Mouse (Mus musculus) spleen, adult 10 weeks (tissue): ENCODE results near the gene Tmem159. TPM values are rescaled to one million over a fixed set of nuclear protein-coding genes. Genes with fewer than 3 reads are reported as not detected.

Experiments used
- polyA plus RNA-seq: library from polyadenylated mRNA; stranded (reverse); fragments of 350-450 nt; fragmentation: Illumina TruSeq; extraction: RNeasy Lipid Tissue Mini Kit (QIAGEN cat#74804); gene quantifications from one replicate; pipeline ENCODE4 v1.2.3, GENCODE M21; 2015; ENCODE audit warnings: low replicate concordance; ENCODE audit not compliant: insufficient read depth

Tmem159 gene
- 9.3 TPM for polyA plus RNA-seq

GRCm38 (mm10) chr7:120102164-120102972, at the start of gene Tmem159:
Tmem159 (plus strand) TSS chr7:120102353.

GRCm38 (mm10) chr7:120095180-120095579, 7.0 kb upstream of the Tmem159 start, which contains the start of gene Dnah3:
Dnah3 (minus strand) TSS chr7:120095280.

GRCm38 (mm10) chr7:120145191-120145590, 43.0 kb downstream of the Tmem159 start, which contains the start of gene Zp2:
Zp2 (minus strand) TSS chr7:120145291.

Other genes with a start within 250 kb of the Tmem159 start
- gene Lyrm1, start 206.5 kb upstream of the Tmem159 start, polyA plus RNA-seq, result 6.6 TPM
- 10.8 TPM for gene Dcun1d3, start 206.1 kb upstream of the Tmem159 start, polyA plus RNA-seq
- not detected for gene Dnah3, start 7.1 kb upstream of the Tmem159 start, polyA plus RNA-seq
- gene Zp2, start 42.9 kb downstream of the Tmem159 start, polyA plus RNA-seq, result not detected
- not detected for gene Anks4b, start 71.5 kb downstream of the Tmem159 start, polyA plus RNA-seq
- gene Crym, start 99.8 kb downstream of the Tmem159 start, polyA plus RNA-seq, result 1.2 TPM
- gene Abca14, start 101.6 kb downstream of the Tmem159 start, polyA plus RNA-seq, result not detected
- gene Abca15, start 226.3 kb downstream of the Tmem159 start, polyA plus RNA-seq, result not detected